Mouse (Mus musculus) ES-Bruce4 (cell line): ENCODE results near the gene Ccdc9.

ENCODE experiments used
- CTCF ChIP-seq: IDR thresholded peaks from one replicate; pipeline ENCODE4 v1.8.1; 2011; ENCODE audit warnings: low read depth, low read length
- POLR2A ChIP-seq: IDR thresholded peaks from one replicate; pipeline ENCODE4 v1.8.1; 2011; ENCODE audit warnings: low read length; ENCODE audit not compliant: insufficient read depth

- TF ChIP-seq CTCF: no peak
- TF ChIP-seq POLR2A: no peak
Measured at GRCm38 (mm10) chr7:16287791-16288190, 1.2 kb upstream of the Ccdc9 start.
